Mouse (Mus musculus) thymus, adult 2 months (tissue): ENCODE measurements around the gene Srrm3.

ENCODE experiments used
- CTCF ChIP-seq: fragments of 200-500 bp; IDR thresholded peaks from 2 replicates; pipeline ENCODE4 v1.5.1; 2012; ENCODE audit warnings: mild to moderate bottlenecking, control low read depth, low read length, moderate library complexity, borderline replicate concordance; ENCODE audit not compliant: control insufficient read depth, poor library complexity, insufficient read depth; ENCODE audit errors: extremely low read depth
- POLR2A ChIP-seq: fragments of 200-500 bp; IDR thresholded peaks from 2 replicates; pipeline ENCODE4 v1.6.1; 2012; ENCODE audit warnings: mild to moderate bottlenecking, low read length, control low read depth, moderate library complexity; ENCODE audit not compliant: control insufficient read depth, poor library complexity, insufficient read depth; ENCODE audit errors: extremely low read depth

- TF ChIP-seq CTCF (no peak), POLR2A (no peak)
Measured at GRCm38 (mm10) chr5:135906846-135907245, 100.2 kb downstream of the Srrm3 start.
